Mouse (Mus musculus) spleen, postnatal 10 days (tissue): ENCODE results near the gene Dhx40.

ENCODE experiments used
- DNase-seq, 2 experiments: peaks; one replicate each; pipeline ENCODE4 v3.0.0; 2021 to 2022; ENCODE audit warnings: low spot score in 2 of 2

Gene Dhx40

GRCm38 (mm10) chr11:86807505-86807989 is at the start of gene Dhx40:
Dhx40 (minus strand) TSS chr11:86807746.
- peak; percentile 84 to 95 for DNase-seq

GRCm38 (mm10) chr11:86855639-86856425 is 48.3 kb upstream of the Dhx40 start:
- DNase-seq: no peak

GRCm38 (mm10) chr11:86853081-86853480 is 45.5 kb upstream of the Dhx40 start:
- no peak for DNase-seq

GRCm38 (mm10) chr11:86852534-86853054 is 45.0 kb upstream of the Dhx40 start:
- DNase-seq: no peak

GRCm38 (mm10) chr11:86851714-86852533 is 44.4 kb upstream of the Dhx40 start:
- DNase-seq: no peak

GRCm38 (mm10) chr11:86851234-86851671 is 43.7 kb upstream of the Dhx40 start:
- DNase-seq: no peak

GRCm38 (mm10) chr11:86843831-86844230 is 36.3 kb upstream of the Dhx40 start:
- no peak for DNase-seq

GRCm38 (mm10) chr11:86841261-86841660 is 33.7 kb upstream of the Dhx40 start:
- no peak for DNase-seq

- DNase-seq: peak in 1 of 2 experiments; percentile 30
These were observed 33.1 kb upstream of the Dhx40 start for GRCm38 (mm10) chr11:86840511-86841154.

- DNase-seq: no peak
These were observed 32.3 kb upstream of the Dhx40 start for GRCm38 (mm10) chr11:86839716-86840447.

GRCm38 (mm10) chr11:86838792-86839191 is 31.2 kb upstream of the Dhx40 start:
- DNase-seq: no peak

GRCm38 (mm10) chr11:86836366-86836765 is 28.8 kb upstream of the Dhx40 start:
- DNase-seq: peak; percentile 79 to 89

GRCm38 (mm10) chr11:86834628-86835338 is 27.2 kb upstream of the Dhx40 start:
- DNase-seq: no peak

GRCm38 (mm10) chr11:86834050-86834449 is 26.5 kb upstream of the Dhx40 start:
- peak in 1 of 2 experiments; percentile 57 for DNase-seq

GRCm38 (mm10) chr11:86833153-86833552 is 25.6 kb upstream of the Dhx40 start:
- DNase-seq: no peak

GRCm38 (mm10) chr11:86828396-86828795 is 20.9 kb upstream of the Dhx40 start:
- DNase-seq: no peak

- DNase-seq: no peak
These were observed 20.1 kb upstream of the Dhx40 start for GRCm38 (mm10) chr11:86827476-86828245.

- DNase-seq: no peak
These were observed 16.9 kb upstream of the Dhx40 start for GRCm38 (mm10) chr11:86824433-86824832.

GRCm38 (mm10) chr11:86822531-86822930 is 15.0 kb upstream of the Dhx40 start:
- no peak for DNase-seq

GRCm38 (mm10) chr11:86819536-86819935 is 12.0 kb upstream of the Dhx40 start:
- DNase-seq: no peak
